Mouse (Mus musculus) myocyte (in vitro differentiated cells): Measurements from ENCODE around the gene Plcb1. TPM values are rescaled to one million over a fixed set of nuclear protein-coding genes. Genes with fewer than 3 reads are reported as not detected.

ENCODE experiments used
- H3K27me3 ChIP-seq: one replicate; pipeline ENCODE4 v1.6.1; 2011; ENCODE audit not compliant: control insufficient read depth, insufficient read depth, insufficient read length
- H3K36me3 ChIP-seq: one replicate; pipeline ENCODE4 v1.6.1; 2011; ENCODE audit not compliant: control insufficient read depth, insufficient read depth
- H3K4me2 ChIP-seq: one replicate; pipeline ENCODE4 v1.6.1; 2011; ENCODE audit warnings: low read depth, control low read depth
- H3K4me3 ChIP-seq: one replicate; pipeline ENCODE4 v1.5.1; 2011; ENCODE audit warnings: mild to moderate bottlenecking, control low read depth, moderate library complexity
- H3K79me2 ChIP-seq: one replicate; pipeline ENCODE4 v1.6.1; 2011; ENCODE audit not compliant: control insufficient read depth, insufficient read depth
- H3ac ChIP-seq: one replicate; pipeline ENCODE4 v1.6.1; 2011; ENCODE audit not compliant: control insufficient read depth, insufficient read length
- CEBPB ChIP-seq: IDR thresholded peaks from 2 replicates; pipeline ENCODE4 v1.6.1; 2011; ENCODE audit warnings: mild to moderate bottlenecking, moderate library complexity; ENCODE audit not compliant: poor library complexity, insufficient read depth, severe bottlenecking
- E2F4 ChIP-seq: IDR thresholded peaks from one replicate; pipeline ENCODE4 v1.6.1; 2011; ENCODE audit warnings: mild to moderate bottlenecking, control low read depth, moderate library complexity; ENCODE audit not compliant: insufficient read depth
- MAX ChIP-seq: IDR thresholded peaks from one replicate; pipeline ENCODE4 v1.6.1; 2011; ENCODE audit warnings: low read depth, mild to moderate bottlenecking, control low read depth
- MYOD1 ChIP-seq, 3 experiments: IDR thresholded peaks; one replicate each; pipeline ENCODE4 v1.6.1; 2011; ENCODE audit warnings: control low read depth in 2 of 3, low read depth in 2 of 3, mild to moderate bottlenecking in 2 of 3, moderate library complexity in 1 of 3; ENCODE audit not compliant: insufficient read length in 2 of 3, control insufficient read depth in 1 of 3
- MYOG ChIP-seq, 3 experiments: IDR thresholded peaks; one replicate each; pipeline ENCODE4 v1.6.1; 2011; ENCODE audit warnings: control low read depth in 2 of 3, low read depth in 2 of 3, mild to moderate bottlenecking in 2 of 3; ENCODE audit not compliant: insufficient read length in 2 of 3, control insufficient read depth in 1 of 3, insufficient read depth in 1 of 3
- POLR2A ChIP-seq: IDR thresholded peaks from one replicate; pipeline ENCODE4 v1.6.1; 2011; ENCODE audit warnings: low read depth, mild to moderate bottlenecking, control low read depth, moderate library complexity; ENCODE audit not compliant: insufficient read length
- POLR2AphosphoS2 ChIP-seq: IDR thresholded peaks from one replicate; pipeline ENCODE4 v1.6.1; 2011; ENCODE audit warnings: low read depth, control low read depth; ENCODE audit not compliant: insufficient read length
- REST ChIP-seq: IDR thresholded peaks from one replicate; pipeline ENCODE4 v1.6.1; 2011; ENCODE audit warnings: mild to moderate bottlenecking, control low read depth, moderate library complexity; ENCODE audit not compliant: insufficient read depth, insufficient read length
- SRF ChIP-seq: IDR thresholded peaks from one replicate; pipeline ENCODE4 v1.6.1; 2011; ENCODE audit warnings: low read depth; ENCODE audit not compliant: control insufficient read depth, insufficient read length
- TCF12 ChIP-seq: IDR thresholded peaks from one replicate; pipeline ENCODE4 v1.6.1; 2011; ENCODE audit warnings: mild to moderate bottlenecking, control low read depth; ENCODE audit not compliant: poor library complexity, insufficient read depth, severe bottlenecking
- TCF3 ChIP-seq: IDR thresholded peaks from one replicate; pipeline ENCODE4 v1.6.1; 2011; ENCODE audit warnings: low read depth, control low read depth; ENCODE audit not compliant: insufficient read length
- USF1 ChIP-seq: IDR thresholded peaks from one replicate; pipeline ENCODE4 v1.6.1; 2011; ENCODE audit warnings: low read depth, mild to moderate bottlenecking, control low read depth, moderate library complexity
- polyA plus RNA-seq: library from polyadenylated mRNA; unstranded; fragments of >200 nt; fragmentation: generic; extraction: Trizol; gene quantifications from one replicate; pipeline ENCODE4 v1.2.1, GENCODE M21; 2012; ENCODE audit warnings: missing spikeins

Gene Plcb1
- polyA plus RNA-seq, 1 experiment = 0.76 TPM

DNA sequence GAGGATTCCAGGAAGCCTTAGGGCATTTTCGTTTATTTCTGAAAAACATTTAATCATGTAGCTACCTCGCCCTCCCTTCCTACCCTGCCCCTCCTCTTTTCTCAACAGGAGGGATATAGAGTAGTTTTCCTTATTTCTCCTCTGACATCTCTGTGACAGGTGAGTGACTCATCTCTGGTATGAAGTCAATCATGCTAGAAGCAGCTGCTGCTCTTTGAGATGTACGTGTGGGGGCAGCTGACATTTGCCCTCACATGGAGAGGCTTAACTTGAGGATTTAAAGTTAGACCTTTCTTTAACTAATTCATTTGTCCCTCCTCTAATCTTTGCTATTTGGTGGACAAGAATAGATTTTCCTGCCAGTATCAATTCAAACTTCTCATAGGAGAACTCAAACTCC, 608.8 kb downstream of the Plcb1 start:
- Histone ChIP-seq H3K4me2 (no peak overlapping the region), H3K79me2 (no peaks in the 10 kb centered on the region), H3K4me3 (no peak overlapping the region), H3K36me3 (no peaks in the 10 kb centered on the region), H3ac (no peak overlapping the region), H3K27me3 (no peaks in the 10 kb centered on the region)
- no peak for TF ChIP-seq REST
- no peak for TF ChIP-seq MAX
- no peak for TF ChIP-seq MYOG (IDR thresholded peaks at IDR 0.05; ENCODE audit: control insufficient read depth in 1 of 3, insufficient read depth in 1 of 3, insufficient read length in 2 of 3, low read depth in 2 of 3)
- peak in 2 of 3 experiments; percentile 60 to 71 for TF ChIP-seq MYOD1 (IDR thresholded peaks at IDR 0.05; ENCODE audit: control insufficient read depth in 1 of 3, insufficient read length in 2 of 3, low read depth in 2 of 3)

DNA sequence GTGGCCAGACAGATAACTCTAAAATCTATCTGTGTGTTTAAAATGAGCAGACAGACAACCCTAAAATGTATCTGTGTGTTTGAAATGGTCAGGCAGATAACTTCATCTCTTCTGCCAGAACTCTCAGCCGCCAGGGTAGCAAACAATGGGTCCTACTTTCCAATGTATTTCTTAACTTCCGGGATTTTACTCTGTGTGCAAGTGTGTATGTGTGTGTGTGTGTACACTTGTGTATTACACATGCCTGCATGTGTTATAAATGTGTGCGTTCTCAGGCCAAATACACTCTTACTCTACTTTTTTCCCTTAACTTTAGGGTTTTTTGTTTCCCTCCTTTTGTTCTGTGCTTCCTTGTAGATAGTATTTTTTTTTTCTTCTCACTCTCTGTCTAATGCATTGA, 610.5 kb downstream of the Plcb1 start:
- Histone ChIP-seq H3ac (no peak overlapping the region), H3K4me2 (no peak overlapping the region), H3K79me2 (no peaks in the 10 kb centered on the region), H3K27me3 (no peaks in the 10 kb centered on the region), H3K36me3 (no peaks in the 10 kb centered on the region), H3K4me3 (no peak overlapping the region)
- TF ChIP-seq REST (no peak), MYOD1 (IDR thresholded peaks at IDR 0.05; ENCODE audit: control insufficient read depth in 1 of 3, insufficient read length in 2 of 3, low read depth in 2 of 3) (no peak), SRF (no peak), E2F4 (no peak)

DNA sequence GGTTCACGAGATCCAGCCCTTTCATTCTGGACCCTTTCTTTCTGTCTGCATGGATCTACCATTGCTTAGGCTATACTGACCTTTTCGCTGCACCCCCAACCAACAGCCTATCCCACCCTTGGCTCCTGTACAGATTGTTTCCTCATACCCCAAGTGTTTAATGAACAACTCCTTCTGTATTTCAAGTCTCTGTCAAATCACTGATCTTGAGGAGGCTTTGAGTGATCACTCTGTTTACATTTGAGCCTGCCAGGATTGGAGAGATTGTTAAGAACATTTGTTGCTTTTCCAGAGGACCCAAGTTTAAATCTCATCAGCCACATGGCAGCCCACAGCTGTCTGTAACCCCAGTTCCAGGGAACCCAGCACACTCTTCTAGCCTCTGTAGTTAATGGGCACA, 612.1 kb downstream of the Plcb1 start:
- Histone ChIP-seq H3K4me2 (no peak overlapping the region), H3K79me2 (no peaks in the 10 kb centered on the region), H3K36me3 (no peaks in the 10 kb centered on the region), H3ac (no peak overlapping the region), H3K4me3 (no peak overlapping the region), H3K27me3 (no peaks in the 10 kb centered on the region)
- TF ChIP-seq MYOG (IDR thresholded peaks at IDR 0.05; ENCODE audit: control insufficient read depth in 1 of 3, insufficient read depth in 1 of 3, insufficient read length in 2 of 3, low read depth in 2 of 3) (no peak), MAX (no peak), MYOD1 (IDR thresholded peaks at IDR 0.05; ENCODE audit: control insufficient read depth in 1 of 3, insufficient read length in 2 of 3, low read depth in 2 of 3) (no peak), E2F4 (no peak), POLR2A (no peak), SRF (no peak), TCF3 (no peak), CEBPB (no peak), USF1 (no peak), POLR2AphosphoS2 (no peak)

DNA sequence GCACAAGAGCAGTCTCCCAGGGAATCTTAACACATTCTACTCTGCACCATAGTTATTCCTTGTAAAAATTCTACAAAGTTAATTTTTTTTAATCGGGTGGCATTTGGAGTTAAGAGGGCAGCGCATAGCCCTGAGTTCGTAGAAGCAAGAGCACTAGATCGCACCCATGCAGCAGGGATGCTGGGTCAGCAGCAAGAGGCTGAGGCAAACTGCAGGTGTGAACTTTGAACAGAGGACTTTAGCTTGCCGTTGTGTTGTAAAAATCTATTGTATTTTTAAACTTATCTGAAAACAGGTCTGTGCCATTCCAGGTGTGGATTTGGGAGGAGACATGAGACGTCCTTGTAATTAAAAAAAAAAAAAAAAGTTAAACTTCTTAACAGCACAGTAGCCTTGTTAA, 613.9 kb downstream of the Plcb1 start:
- H3K4me2 ChIP-seq = no peak overlapping the region

GRCm38 (mm10) chr2:135402916-135403315, 617.0 kb downstream of the Plcb1 start:
- no peaks in the 10 kb centered on the region for H3K36me3 ChIP-seq
- H3K4me3 ChIP-seq = no peak overlapping the region
- no peak overlapping the region for H3ac ChIP-seq
- TF ChIP-seq MYOD1 (IDR thresholded peaks at IDR 0.05; ENCODE audit: control insufficient read depth in 1 of 3, insufficient read length in 2 of 3, low read depth in 2 of 3) (no peak), TCF3 (no peak), USF1 (no peak), TCF12 (no peak)
- no peak overlapping the region for H3K4me2 ChIP-seq
- H3K27me3 ChIP-seq = no peaks in the 10 kb centered on the region
- no peaks in the 10 kb centered on the region for H3K79me2 ChIP-seq

More for the DNA sequence above, 613.9 kb downstream of the Plcb1 start:
- Histone ChIP-seq H3K79me2 (no peaks in the 10 kb centered on the region), H3ac (no peak overlapping the region), H3K27me3 (no peaks in the 10 kb centered on the region), H3K36me3 (no peaks in the 10 kb centered on the region), H3K4me3 (no peak overlapping the region)
- TF ChIP-seq CEBPB (no peak), TCF12 (no peak), MYOG (IDR thresholded peaks at IDR 0.05; ENCODE audit: control insufficient read depth in 1 of 3, insufficient read depth in 1 of 3, insufficient read length in 2 of 3, low read depth in 2 of 3) (no peak), MYOD1 (IDR thresholded peaks at IDR 0.05; ENCODE audit: control insufficient read depth in 1 of 3, insufficient read length in 2 of 3, low read depth in 2 of 3) (no peak), SRF (no peak), POLR2AphosphoS2 (no peak)

DNA sequence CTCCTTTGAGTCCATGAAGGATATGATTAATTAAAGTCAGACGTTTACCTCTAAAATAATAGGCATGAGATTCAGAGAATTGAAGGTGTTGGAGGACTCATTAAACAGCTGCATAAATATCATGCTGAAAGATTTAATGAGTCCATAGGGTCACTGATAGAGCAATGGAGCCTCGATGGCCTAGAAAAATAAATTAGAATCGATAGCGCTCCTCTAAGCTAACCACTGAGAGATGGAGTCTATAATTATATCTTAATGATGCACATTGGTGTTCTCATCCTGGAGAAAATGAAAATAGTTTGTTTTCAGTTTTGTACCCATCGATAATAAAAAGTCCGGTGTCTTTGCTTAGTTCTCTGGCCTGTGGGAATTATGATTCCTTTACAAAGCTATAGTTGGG, 617.5 kb downstream of the Plcb1 start:
- Histone ChIP-seq H3K27me3 (no peaks in the 10 kb centered on the region), H3K79me2 (no peaks in the 10 kb centered on the region), H3ac (no peak overlapping the region), H3K4me2 (no peak overlapping the region), H3K4me3 (no peak overlapping the region), H3K36me3 (no peaks in the 10 kb centered on the region)
- no peak for TF ChIP-seq REST
- no peak for TF ChIP-seq CEBPB
- no peak for TF ChIP-seq USF1
- no peak for TF ChIP-seq E2F4
- TF ChIP-seq MYOD1 (IDR thresholded peaks at IDR 0.05; ENCODE audit: control insufficient read depth in 1 of 3, insufficient read length in 2 of 3, low read depth in 2 of 3) = no peak
